Mouse (Mus musculus): ENCODE results near the gene Cyfip1.

The Cyfip1 gene

GRCm38 (mm10) chr7:55841445-55841844, at the start of gene Cyfip1:
Gene Cyfip1 (plus strand): TSS chr7:55841745.
- DNase-seq (ENCODE audit: low spot score): no peak

GRCm38 (mm10) chr7:55792280-55792679, 49.3 kb upstream of the Cyfip1 start:
- no peak for DNase-seq (ENCODE audit: low spot score)

GRCm38 (mm10) chr7:55793236-55793951, 48.2 kb upstream of the Cyfip1 start:
- DNase-seq (ENCODE audit: low spot score): no peak

GRCm38 (mm10) chr7:55793952-55794603, 47.5 kb upstream of the Cyfip1 start, which contains the start of gene Tubgcp5:
Gene Tubgcp5 (plus strand): TSS chr7:55794154.
- peak; percentile 90 for DNase-seq (ENCODE audit: low spot score)

- DNase-seq (ENCODE audit: low spot score): no peak
Observed at GRCm38 (mm10) chr7:55799981-55800380, 41.6 kb upstream of the Cyfip1 start.

GRCm38 (mm10) chr7:55809967-55810366, 31.6 kb upstream of the Cyfip1 start:
- no peak for DNase-seq (ENCODE audit: low spot score)

GRCm38 (mm10) chr7:55824468-55824867, 17.1 kb upstream of the Cyfip1 start:
- no peak for DNase-seq (ENCODE audit: low spot score)

GRCm38 (mm10) chr7:55827551-55827950, 14.0 kb upstream of the Cyfip1 start:
- no peak for DNase-seq (ENCODE audit: low spot score)

- DNase-seq (ENCODE audit: low spot score): no peak
Observed at GRCm38 (mm10) chr7:55836877-55837276, 4.7 kb upstream of the Cyfip1 start.

- no peak for DNase-seq (ENCODE audit: low spot score)
Observed at GRCm38 (mm10) chr7:55841977-55842503, 495 bp downstream of the Cyfip1 start.

GRCm38 (mm10) chr7:55842504-55843152, 1.1 kb downstream of the Cyfip1 start:
- no peak for DNase-seq (ENCODE audit: low spot score)

- DNase-seq (ENCODE audit: low spot score): no peak
Observed at GRCm38 (mm10) chr7:55846606-55847312, 5.2 kb downstream of the Cyfip1 start.

GRCm38 (mm10) chr7:55849948-55850571, 8.5 kb downstream of the Cyfip1 start:
- peak; percentile 69 for DNase-seq (ENCODE audit: low spot score)

- no peak for DNase-seq (ENCODE audit: low spot score)
Observed at GRCm38 (mm10) chr7:55852787-55853186, 11.2 kb downstream of the Cyfip1 start.

- no peak for DNase-seq (ENCODE audit: low spot score)
Observed at GRCm38 (mm10) chr7:55855597-55855996, 14.1 kb downstream of the Cyfip1 start.

- no peak for DNase-seq (ENCODE audit: low spot score)
Observed at GRCm38 (mm10) chr7:55856741-55857140, 15.2 kb downstream of the Cyfip1 start.

- DNase-seq (ENCODE audit: low spot score): no peak
Observed at GRCm38 (mm10) chr7:55857729-55858128, 16.2 kb downstream of the Cyfip1 start.

- no peak for DNase-seq (ENCODE audit: low spot score)
Observed at GRCm38 (mm10) chr7:55858836-55859517, 17.4 kb downstream of the Cyfip1 start.

GRCm38 (mm10) chr7:55859518-55859872, 17.9 kb downstream of the Cyfip1 start:
- no peak for DNase-seq (ENCODE audit: low spot score)

- DNase-seq (ENCODE audit: low spot score): no peak
Observed at GRCm38 (mm10) chr7:55859956-55860355, 18.4 kb downstream of the Cyfip1 start.

- DNase-seq (ENCODE audit: low spot score): no peak
Observed at GRCm38 (mm10) chr7:55861175-55861574, 19.6 kb downstream of the Cyfip1 start.
